Mouse (Mus musculus) MEL-GATA-1-ER (cell line): ENCODE results near the gene Amigo1.
"Not testable (repeated sequence)": the region's sequence is repeated elsewhere in the genome, so short reads cannot be mapped to it uniquely, and the experiment has no call there.

Experiments
- DNase-seq: peaks from one replicate; pipeline ENCODE4 v3.0.0-alpha.2; 2012; ENCODE audit warnings: low read depth; ENCODE audit errors: extremely low read depth

Amigo1 gene

GRCm38 (mm10) chr3:108209536-108209935, 23.4 kb downstream of the Amigo1 start:
- DNase-seq: no peak

DNA sequence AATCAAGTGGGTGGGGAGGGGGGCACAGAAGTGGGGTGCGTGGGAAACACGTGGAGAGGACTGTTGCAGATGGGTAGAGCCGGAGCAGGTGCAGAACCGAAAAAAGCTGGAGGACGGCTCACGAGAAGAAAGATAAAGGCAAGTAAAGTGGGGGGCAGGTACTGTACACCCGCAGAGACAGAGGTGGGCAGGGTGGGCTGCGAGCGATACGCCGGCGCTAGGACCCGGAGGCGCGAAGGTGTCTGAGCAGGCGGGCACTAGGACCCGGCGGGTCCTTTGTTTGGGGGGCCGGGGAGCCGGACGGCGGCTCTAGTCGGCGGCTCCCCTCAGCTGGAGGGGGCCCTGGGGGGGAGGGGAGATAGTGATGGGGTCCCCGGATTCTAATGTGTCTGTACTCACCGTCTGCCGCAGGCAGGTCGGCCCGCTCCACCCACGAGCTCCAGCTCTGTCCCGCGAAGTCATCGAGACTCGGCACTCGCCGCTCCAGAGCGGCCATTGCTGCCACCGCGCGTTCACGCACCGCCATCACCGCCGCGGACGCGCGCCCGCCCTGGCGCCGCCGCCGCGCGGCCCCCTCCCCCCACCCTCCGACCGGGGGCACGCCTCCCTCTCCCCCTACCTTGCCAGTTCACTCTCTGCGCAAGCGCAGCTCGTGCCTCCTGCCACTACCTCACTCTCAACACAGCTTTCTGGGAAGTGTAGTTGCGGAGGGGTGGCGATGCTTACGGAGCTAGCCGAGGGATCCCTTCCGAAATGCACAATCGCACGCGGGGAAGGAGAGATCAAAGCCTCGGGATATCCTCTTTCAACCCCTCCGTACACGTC, 24.0 kb downstream of the Amigo1 start:
- DNase-seq: peak; percentile 93

GRCm38 (mm10) chr3:108210771-108211139, 24.6 kb downstream of the Amigo1 start, which contains the start of gene Atxn7l2:
TSS of gene Atxn7l2 (minus strand) at chr3:108210934.
- no peak for DNase-seq

DNA sequence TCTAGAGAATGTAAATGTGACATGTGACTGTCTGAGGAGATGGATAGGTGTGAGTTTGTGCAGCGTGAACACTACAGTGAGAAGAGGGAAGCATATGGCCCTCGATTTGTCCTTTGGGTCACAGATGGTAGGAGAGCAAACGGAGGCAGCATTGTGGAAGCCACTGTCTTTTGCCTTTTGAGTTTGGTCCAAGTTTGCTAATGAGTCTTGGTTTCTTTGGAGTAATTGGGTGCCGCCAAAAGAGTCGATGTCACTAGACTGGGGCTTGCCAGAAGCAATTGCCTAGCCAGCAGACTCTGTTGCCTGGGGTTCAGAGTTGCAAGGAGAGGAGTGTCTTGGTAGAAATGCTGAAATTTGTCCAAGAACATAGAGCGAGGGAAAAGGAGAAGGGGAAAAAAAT, 25.7 kb downstream of the Amigo1 start:
- DNase-seq: no peak

- DNase-seq: no peak
Observed at GRCm38 (mm10) chr3:108212406-108212805, 26.3 kb downstream of the Amigo1 start.

- no peak for DNase-seq
Observed at GRCm38 (mm10) chr3:108214734-108215133, 28.6 kb downstream of the Amigo1 start.

DNA sequence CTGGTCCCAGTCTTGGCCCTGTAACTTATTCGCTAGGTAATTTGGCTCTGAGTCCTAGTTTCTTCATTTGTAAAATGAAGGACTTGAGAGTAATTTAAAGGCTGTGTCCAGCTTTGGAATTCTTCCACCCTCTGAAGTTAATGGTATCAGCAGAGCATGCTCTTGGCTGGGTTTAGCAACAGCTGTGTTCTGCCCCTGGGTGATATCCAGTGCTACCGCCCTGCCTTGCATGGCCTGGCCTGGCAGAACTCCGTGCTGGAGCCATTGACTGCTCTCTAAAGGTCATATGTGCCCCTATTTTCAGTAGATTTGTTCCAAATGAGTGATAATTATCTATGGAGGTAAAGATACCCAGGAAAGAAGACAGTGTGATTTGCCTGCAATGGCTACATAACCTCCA, 34.5 kb downstream of the Amigo1 start:
- DNase-seq: no peak

DNA sequence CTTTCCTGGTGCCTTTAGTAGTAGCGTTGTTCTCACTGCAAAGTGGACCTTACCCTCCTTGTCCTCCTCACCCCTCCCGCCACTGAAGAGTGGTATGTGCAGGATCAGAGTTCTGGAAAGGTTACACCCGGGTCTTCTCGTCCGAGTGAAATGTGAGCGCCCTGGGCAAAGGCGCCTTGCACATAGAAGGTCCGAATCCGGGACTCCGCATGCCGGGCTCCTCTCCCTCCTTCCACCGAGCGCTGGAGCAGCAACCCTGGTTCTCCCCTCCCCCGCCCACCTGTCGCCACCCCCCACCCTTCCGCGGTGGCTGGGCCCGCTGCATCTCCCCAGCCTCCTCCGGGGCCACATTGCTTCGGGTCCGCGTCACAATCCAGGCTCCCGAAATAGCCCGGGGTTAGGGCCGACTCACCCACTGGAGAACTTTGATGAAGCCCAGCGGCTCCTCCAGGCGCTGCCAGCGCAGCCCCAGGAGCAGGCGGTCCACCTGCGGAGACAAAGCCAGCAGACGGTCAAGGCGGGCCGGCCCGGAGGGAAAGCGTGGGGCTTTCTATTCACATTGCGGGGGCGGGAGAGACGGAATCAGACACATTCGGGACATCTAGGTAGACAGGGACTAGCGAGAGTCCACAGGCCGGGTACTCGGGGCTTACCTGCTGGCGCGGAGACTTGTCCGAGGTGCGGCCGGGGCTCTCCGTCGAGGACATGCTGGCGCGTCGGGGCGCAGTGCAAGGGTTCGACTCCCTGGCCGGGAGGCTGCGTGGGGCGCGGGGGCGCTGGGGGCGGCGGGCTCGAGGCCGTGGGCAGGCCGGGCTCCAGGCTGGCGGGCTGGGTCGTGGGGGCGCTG, 39.8 kb downstream of the Amigo1 start:
- no peak for DNase-seq

- no peak for DNase-seq
Observed at GRCm38 (mm10) chr3:108226558-108227350, 40.6 kb downstream of the Amigo1 start, which contains the start of gene Sypl2. TSS of gene Sypl2 (minus strand) at chr3:108226648.

DNA sequence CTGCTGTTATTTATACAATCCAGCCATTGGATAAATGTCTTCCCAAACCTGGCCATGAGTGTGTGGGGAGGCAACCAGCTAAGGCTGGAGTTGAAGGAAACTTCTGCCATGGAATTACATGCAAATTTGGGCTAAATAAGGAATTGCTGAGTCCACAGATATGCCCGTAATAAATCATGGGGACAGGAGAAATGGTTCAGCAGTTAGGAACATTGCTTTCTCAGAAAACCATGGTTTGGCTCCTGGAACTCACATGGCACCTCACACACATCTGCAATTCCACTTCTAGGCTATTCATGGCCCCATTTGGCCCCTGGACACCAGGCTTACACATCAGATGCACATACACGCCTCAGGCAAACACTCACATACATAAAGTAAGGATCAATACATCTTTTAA, 41.4 kb downstream of the Amigo1 start:
- DNase-seq: no peak

DNA sequence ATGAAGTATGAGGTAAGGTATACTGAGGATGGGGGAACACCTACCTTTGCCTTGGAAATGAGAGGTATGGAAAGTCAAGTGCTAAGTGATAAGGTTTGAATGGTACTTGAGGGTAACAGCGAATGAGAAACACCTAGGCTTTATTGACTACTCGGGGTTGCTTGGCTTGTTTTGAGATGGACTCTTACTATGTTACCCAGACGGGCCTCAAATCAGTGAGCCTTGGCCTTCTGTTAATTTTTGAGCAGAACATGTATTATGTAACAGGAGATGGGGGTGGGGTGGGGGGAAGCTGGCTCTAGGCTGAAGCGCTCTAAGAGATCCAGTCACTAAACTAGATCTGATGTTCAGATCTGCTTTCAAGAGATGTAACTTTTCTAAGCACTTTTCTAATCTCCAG, 45.5 kb downstream of the Amigo1 start:
- DNase-seq: no peak

- DNase-seq: not testable (repeated sequence)
Observed at GRCm38 (mm10) chr3:108237474-108238102, 51.5 kb downstream of the Amigo1 start.

DNA sequence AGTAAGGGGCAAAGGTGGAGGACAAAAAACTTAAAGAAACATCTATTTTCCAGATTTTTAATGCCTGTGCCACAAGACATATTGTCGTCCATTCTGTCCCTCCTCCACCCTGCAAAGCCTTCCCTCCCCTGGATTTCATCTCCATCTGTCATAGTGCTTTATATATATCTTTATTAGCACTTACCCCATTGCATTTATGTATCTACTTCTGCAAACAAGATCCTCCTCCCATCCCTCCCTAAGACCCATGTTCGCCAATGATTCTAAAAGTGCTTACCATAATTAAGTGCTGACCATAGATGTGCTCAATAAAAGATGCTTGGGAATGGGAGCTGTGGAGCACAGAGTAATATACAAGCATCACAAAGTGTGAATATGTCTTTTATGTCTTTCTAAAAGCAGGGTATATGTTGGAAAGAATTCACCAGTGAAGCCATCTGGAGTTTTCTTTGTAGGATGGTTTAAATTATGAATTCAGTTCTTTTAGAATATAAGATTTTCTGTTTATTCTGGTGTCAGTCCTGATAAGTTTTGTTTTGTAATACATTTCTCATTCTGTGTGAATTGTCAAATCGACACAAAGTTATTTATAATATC, 55.2 kb downstream of the Amigo1 start:
- DNase-seq: no peak
